Mouse (Mus musculus): ENCODE data around the gene Defb11. TPM values are rescaled to one million over a fixed set of nuclear protein-coding genes. Genes with fewer than 3 reads are reported as not detected.

Gene Defb11
- polyA plus RNA-seq, 1 experiment from 2014 or later, result 13.9 TPM

Other genes starting within 250 kb of the Defb11 start
- not detected in 2 replicates for gene Defa34, start 240.6 kb downstream of the Defb11 start, polyA plus RNA-seq (2016; fragmentation: Nextera tagmentation; extraction: Ambion mirVana)
- not detected in 2 replicates for gene AY761184, start 202.8 kb downstream of the Defb11 start, polyA plus RNA-seq (2016; fragmentation: Nextera tagmentation; extraction: Ambion mirVana)
- gene Defa24, start 171.9 kb downstream of the Defb11 start, polyA plus RNA-seq (2016; fragmentation: Nextera tagmentation; extraction: Ambion mirVana), result not detected in 2 replicates
- gene Defb50, start 82.9 kb downstream of the Defb11 start, polyA plus RNA-seq (2016; fragmentation: Nextera tagmentation; extraction: Ambion mirVana), result not detected in 2 replicates
- not detected in 2 replicates for gene Defb2, start 66.5 kb downstream of the Defb11 start, polyA plus RNA-seq (2016; fragmentation: Nextera tagmentation; extraction: Ambion mirVana)
- gene Defb10, start 47.5 kb downstream of the Defb11 start, polyA plus RNA-seq (2016; fragmentation: Nextera tagmentation; extraction: Ambion mirVana), result not detected in 2 replicates
- 0.65 TPM in 1 of 2 replicates, not detected in the other for gene Defb9, start 21.0 kb downstream of the Defb11 start, polyA plus RNA-seq (2016; fragmentation: Nextera tagmentation; extraction: Ambion mirVana)
- not detected in 2 replicates for gene Defb15, start 26.3 kb upstream of the Defb11 start, polyA plus RNA-seq (2016; fragmentation: Nextera tagmentation; extraction: Ambion mirVana)
- not detected in 2 replicates for gene Defb35, start 31.9 kb upstream of the Defb11 start, polyA plus RNA-seq (2016; fragmentation: Nextera tagmentation; extraction: Ambion mirVana)
- not detected in 2 replicates for gene Defb13, start 40.4 kb upstream of the Defb11 start, polyA plus RNA-seq (2016; fragmentation: Nextera tagmentation; extraction: Ambion mirVana)
- not detected in 2 replicates for gene Fam90a1a, start 52.3 kb upstream of the Defb11 start, polyA plus RNA-seq (2016; fragmentation: Nextera tagmentation; extraction: Ambion mirVana)
- gene Ccdc70, start 63.4 kb upstream of the Defb11 start, polyA plus RNA-seq (2016; fragmentation: Nextera tagmentation; extraction: Ambion mirVana), result not detected in 2 replicates
- 2.5 TPM in 2 replicates for gene Atp7b, start 153.9 kb upstream of the Defb11 start, polyA plus RNA-seq (2016; fragmentation: Nextera tagmentation; extraction: Ambion mirVana)
- 30.3 and 34.4 TPM in 2 replicates for gene Alg11, start 154.3 kb upstream of the Defb11 start, polyA plus RNA-seq (2016; fragmentation: Nextera tagmentation; extraction: Ambion mirVana)
- 0.29 and 0.69 TPM in 2 replicates for gene Nek5, start 218.6 kb upstream of the Defb11 start, polyA plus RNA-seq (2016; fragmentation: Nextera tagmentation; extraction: Ambion mirVana)

Measured in hindbrain, embryonic 10.5 days (tissue).